13 mouse cellular contexts compared by ENCODE assay signal in genomic region chr8:123431616-123432365, GRCm38 (mm10).
"Had no signal": no experiment of that assay in that cellular context is flagged by ENCODE, and none has a peak within 500 bp of the region (broad histone marks: within the 10 kb centered on the region; RNA-seq: fewer than 3 reads in every experiment).

No protein-coding gene starts in this region.

- DNase-seq: lung, adult 18-20 months; lung, embryonic 14.5 days; lung, postnatal 10 days; lung, postnatal 4 days; midbrain, embryonic 14.5 days; retina, postnatal 1 day; right cerebral cortex, adult 18-20 months; right cerebral cortex, postnatal 25 days; right cerebral cortex, postnatal 4 days; spleen, adult 18-20 months; thymus, adult 18-20 months; thymus, postnatal 14 days; thymus, postnatal 36 days had no signal
